Mouse (Mus musculus): Measurements from ENCODE around the gene Ubr7. TPM values are rescaled to one million over a fixed set of nuclear protein-coding genes. Genes with fewer than 3 reads are reported as not detected.

Ubr7 gene
- total RNA-seq, 4 experiments from 2014 or later = 30.1 to 31.7 (median 31.3) TPM

DNA sequence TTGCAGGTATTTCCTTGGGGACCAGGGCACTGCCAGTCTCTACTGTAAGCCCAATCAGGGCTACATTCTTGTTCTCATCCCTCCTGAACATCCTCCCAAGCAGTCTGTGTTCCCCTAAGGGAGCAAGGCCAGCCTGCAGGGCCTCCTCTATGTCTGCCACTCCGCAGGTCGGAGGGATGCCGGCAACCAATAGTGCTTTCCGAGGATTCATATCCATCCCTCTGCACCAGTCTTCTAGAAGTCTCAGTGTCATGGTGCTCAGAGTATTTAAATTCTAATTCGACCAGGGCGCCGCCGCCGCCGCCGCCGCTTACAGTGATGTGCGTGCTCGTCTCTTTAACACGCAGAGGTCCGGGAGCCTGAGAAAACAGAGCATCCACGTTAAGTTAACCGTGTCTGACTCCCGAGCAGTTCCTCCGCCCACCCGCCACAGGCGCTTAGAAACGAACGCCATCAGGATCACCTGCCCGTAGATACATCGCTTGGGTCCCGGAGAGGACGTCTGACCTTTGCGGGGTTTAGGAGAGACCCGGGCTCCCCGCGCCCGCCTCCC is 14.7 kb upstream of the Ubr7 start:
- DNase-seq (ENCODE audit: low spot score in 2 of 2) = no peak

DNA sequence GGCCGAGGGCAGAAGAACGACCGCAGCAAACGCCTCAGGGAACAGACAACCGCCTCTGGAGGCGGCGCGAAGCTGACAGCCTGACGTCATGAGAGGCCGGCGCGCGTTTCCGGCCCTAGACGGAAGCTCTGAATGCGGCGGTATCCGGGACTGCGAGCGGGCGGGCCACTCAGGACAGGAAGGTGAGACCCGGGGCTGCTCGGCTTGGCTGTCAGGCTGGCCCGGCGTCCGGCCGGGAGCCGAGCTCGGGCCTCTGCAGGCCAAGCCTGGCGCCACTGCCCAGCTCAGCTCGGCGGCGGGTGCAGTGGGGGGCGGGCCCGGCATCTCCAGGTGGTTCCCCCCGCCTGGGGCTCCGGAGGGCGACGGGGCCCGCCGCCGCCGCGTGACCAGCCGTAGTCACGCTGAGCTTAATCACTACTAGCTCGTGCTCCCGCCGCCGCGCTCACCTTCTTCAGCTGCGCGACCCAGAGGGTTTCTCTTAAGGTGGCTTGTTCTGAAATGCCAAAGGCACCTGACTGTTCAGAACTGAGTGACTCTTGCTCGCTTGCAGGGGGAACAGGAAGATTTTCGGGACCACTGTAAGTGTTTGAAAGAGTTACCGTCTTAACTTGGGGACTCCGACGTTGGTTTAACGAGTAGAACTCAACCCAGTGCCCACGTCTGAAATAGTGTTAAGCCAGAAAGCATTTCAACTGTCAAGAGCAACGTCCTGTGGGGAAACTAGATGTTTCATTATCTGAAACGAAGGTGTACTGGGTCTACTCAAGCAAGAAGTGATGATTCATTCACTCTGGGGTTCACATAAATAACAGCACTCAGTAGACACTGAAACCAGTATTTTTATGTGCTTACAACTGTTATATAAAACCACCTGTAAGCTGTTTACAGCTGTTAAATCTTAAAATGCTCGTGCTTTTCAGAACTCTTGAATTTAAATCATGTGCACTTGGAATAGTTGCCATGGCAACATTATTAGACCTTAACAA is 13.9 kb upstream of the Ubr7 start, which contains the start of the genes Moap1 and Tmem251:
Gene Moap1 (minus strand): TSS at position 73 of the 986 bp plus-strand sequence.
Gene Tmem251 (plus strand): TSS at position 174 of the 986 bp plus-strand sequence.
- DNase-seq (ENCODE audit: low spot score in 2 of 2) = peak; percentile 77 to 85

DNA sequence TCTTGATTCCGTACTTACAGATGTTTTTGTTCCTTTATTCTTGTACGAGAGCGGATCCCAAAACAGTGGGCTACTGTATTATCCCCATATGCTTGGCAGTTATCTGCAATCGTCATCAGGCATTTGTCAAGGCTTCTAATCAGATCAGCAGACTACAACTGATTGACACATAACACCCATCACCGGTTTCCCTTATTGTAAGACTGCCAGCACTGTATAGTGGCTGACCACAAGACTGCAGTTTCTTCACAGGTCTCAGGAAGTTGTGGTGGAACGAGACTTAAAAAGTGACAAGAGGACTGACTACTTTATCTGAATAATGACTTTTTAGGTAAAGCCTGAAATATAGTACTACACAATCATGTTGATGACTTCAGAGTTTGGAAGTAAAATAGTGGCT is 12.9 kb upstream of the Ubr7 start:
- DNase-seq (ENCODE audit: low spot score in 2 of 2) = no peak

DNA sequence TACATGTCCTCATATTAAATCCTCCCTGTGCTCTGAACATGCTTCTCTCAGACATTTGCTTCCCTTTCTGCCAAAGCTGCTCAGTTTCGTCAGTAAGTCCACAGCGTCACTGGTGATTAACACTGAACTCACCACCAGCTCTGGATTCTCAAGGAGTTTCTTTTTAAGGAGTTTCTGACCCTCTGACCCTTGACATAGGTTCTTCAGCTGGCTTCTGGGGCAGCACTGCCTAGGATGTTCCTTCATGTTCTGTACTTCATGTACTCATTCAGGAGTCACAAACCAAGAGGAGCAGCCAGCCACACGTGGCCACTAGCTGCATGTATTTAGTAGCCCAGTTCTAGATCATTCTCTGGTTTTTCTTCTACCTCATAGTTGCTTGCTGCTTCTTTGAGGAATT is 9.5 kb upstream of the Ubr7 start:
- DNase-seq (ENCODE audit: low spot score in 2 of 2) = no peak

DNA sequence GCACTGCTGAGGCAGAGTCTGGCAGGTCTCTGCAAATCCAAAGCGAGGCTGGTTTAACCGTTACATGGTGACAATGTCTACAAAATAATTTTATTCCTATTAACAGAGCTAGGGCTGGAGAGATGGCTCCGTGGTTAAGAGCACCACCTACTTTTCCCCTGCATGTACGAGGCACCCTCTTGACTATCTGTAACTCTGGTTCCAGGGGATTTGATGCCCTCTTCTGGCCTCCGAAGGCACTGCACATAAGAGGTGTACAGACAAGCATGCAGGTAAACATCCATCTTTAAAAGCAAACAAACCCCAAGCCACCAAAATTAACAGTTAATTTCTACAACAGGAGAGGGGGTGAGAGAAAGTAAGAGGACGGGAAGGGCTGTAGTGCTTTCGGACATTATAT is 1.5 kb upstream of the Ubr7 start:
- no peak for DNase-seq (ENCODE audit: low spot score in 2 of 2)

DNA sequence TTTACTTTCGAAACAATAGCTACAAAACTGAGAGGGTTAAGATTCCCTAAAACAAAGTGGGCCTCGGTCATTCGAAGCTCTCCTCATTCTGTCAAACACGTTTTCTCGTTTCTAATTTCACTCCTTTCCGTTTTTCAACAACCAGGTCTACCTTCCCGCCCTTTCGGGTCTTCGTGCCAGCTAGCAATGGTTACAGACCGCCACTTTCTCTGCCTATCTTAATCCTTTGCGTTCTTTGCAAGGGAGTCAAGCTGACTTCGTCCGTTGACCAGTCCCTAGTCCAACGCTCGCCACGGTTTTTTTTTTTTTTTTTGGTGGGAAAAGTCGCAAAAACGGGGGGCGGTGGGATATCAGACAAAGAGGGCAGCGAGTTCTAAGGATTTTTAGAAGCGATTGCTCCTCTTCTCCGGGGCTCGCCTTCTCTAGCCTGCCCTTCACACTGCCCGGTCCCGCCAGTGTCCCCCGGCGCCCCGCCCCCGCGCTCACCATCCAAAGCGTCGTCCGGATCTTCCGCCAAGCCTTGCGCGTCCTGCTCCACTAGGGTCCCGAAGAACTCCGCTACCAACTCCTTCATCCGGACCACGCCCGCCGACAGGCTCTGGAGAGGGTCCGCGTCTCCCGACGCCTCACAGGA is 595 bp upstream of the Ubr7 start:
- DNase-seq (ENCODE audit: low spot score in 2 of 2) = no peak

DNA sequence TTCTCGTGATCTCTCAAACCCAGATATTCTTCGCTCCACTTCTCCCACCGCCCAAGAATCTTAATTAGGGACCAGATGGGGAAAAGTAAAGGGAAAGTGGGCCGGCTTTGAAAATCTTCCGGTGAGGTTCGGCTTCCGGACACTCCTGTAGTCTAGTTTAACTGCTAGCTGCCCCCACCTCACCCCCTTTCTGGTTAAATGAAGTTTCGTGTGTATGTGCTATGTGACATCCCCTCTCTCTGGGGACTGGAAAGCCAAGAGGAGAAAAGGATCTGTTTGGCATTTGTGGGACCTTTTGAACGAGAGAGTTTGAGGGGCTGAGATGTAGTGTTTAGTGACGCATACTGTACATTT is 613 bp downstream of the Ubr7 start, which contains the start of gene Gm20604:
Gene Gm20604 (minus strand): TSS at position 270 of the 354 bp plus-strand sequence.
- no peak for DNase-seq (ENCODE audit: low spot score in 2 of 2)

DNA sequence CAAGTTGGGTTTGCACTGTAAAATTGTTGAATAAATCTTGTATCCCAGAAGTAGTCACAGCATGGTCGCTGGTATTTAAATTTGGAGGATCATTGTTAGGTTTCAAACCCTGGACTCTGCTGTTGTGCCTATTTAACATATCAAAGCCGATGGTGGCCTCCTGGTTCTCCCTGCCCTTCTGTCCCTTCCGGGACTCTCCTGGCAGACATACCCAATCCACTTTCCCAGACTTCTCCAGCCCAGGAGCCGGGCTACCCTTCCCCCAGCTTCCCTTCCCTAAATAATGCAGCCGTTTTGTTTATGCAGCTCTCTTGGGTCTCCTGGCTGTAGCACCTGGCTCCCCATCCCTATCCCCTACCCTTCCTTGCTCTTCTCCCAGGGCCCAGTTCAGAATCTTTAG is 1.2 kb downstream of the Ubr7 start:
- no peak for DNase-seq (ENCODE audit: low spot score in 2 of 2)

DNA sequence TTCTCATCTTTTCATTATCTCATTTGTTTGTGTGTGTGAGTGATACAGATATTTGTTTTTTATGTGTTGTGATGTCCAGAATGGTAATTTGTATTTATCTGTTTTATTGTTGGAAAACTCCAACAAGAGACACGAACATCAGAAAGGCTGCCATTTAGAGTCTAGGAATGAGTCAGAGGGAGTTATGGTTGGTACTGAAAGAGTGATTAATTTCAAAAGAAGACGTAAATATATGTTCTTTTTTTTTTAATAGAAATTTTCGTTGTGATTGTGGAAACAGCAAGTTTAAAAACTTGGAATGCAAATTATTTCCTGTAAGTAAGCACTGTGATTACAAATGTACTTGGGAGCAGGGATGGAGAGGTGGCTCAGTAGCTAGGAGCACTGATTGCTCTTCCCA is 3.9 kb downstream of the Ubr7 start:
- no peak for DNase-seq (ENCODE audit: low spot score in 2 of 2)

DNA sequence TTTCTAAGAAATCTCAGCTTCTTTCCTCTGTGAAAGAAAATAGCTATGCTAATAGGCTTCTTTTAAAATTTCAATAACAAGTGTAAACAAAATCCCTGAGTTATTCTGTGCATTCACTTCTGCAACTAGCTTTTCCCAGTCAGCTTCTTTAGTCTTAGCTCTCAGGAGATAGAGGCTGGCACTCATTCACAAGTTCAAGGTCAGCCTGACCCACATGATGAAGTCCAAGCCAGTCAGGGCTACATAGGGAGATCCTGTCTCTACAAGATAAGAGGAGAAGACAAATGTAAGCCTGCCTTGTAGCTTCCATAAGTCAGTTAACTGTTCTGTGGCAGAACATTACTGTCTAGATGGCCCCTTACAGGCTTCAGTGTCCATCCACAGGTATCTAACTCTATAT is 5.9 kb downstream of the Ubr7 start:
- no peak for DNase-seq (ENCODE audit: low spot score in 2 of 2)

DNA sequence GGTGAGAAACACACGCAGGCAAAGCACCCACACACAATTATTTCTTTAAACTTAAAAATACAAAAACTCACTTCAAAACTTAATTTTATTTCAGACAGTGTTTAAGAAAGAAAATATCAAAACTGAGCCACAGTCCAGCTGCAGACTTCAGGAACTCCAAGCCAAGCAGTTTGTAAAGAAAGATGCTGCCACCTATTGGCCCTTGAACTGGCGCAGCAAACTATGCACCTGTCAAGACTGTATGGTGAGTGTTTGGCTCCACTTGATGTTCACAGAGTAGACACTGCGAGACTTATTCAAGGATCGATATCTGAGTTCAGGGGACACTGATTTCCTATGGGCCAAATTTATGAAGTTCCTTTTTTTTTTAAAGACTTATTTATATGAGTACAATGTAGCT is 11.2 kb downstream of the Ubr7 start:
- DNase-seq (ENCODE audit: low spot score in 2 of 2) = no peak

DNA sequence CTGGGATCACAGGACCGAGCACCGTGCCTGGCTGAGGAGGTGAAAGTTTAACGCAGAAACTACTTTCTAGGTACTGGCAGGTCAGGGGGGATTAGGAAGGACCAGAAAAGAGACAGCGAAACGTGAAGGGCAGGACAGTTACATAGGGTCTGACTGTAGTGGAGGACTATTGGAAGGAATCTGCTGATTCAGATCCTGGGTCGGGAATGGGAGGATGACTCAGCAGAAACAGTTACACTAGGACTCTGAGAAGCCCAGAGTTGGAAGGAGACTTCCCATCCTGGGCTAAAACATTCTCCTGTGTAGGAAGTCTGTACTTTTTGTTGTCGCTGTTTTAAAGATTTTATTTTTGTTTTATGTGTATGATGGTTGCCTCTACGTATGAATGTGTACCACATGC is 13.8 kb downstream of the Ubr7 start:
- DNase-seq (ENCODE audit: low spot score in 2 of 2) = no peak

DNA sequence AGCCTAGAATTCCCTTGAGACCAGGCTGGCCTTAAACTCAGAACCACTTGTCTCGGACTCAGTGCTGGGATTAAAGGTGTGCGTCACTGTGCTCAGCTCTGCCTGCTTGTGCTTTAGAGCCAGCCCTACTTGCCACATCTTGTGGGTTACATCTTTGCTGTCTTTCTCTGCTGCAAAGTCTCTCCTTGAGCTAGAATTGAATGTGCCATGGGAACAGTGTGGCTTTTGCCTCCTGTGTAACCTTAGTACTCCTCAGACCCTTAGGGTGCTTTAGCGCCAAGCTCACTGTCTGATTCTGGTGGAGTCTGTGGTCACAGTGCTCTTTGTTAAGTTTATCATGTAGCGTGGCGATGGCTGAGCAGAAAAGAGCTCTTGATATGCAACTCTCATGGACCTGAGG is 14.9 kb downstream of the Ubr7 start:
- no peak for DNase-seq (ENCODE audit: low spot score in 2 of 2)

DNA sequence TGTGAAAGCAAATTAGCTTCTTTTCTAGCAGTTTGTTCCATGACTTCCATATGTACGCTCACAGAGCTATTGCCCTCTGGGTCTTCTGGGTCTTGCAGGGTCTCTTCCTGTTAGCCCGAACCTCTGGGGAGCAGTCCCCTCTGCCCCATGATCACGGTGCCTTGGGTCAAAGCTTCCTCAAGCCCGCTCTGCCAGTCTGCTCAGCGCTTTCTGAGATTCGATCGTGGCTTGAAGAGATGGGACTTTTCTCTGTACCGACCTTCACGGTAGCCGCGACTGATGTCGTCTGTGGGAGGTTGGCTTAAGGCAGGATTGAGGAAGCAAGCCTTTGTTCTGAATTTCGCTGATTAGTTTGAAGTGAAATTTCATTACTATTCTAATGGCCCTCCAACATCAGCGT is 18.3 kb downstream of the Ubr7 start:
- DNase-seq (ENCODE audit: low spot score in 2 of 2) = no peak

DNA sequence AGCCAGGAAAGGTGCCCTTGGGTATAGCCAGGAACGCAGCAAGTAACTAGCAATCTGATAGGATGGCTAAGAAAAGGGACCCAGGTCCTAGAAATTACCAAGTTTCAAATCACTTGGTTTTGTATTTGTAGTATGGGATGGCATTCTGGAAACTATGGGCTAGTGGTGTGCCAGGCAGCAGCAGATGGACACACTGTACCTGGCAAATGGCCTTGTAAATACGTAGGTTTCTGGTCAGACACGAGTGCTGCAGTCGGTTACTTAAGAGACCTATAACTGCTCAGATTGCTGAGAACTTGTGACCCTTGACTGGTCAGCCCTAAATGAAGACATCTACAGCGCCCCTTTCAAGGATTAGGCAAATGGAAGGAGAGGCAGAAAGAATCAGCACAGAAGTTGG is 20.4 kb downstream of the Ubr7 start:
- no peak for DNase-seq (ENCODE audit: low spot score in 2 of 2)

DNA sequence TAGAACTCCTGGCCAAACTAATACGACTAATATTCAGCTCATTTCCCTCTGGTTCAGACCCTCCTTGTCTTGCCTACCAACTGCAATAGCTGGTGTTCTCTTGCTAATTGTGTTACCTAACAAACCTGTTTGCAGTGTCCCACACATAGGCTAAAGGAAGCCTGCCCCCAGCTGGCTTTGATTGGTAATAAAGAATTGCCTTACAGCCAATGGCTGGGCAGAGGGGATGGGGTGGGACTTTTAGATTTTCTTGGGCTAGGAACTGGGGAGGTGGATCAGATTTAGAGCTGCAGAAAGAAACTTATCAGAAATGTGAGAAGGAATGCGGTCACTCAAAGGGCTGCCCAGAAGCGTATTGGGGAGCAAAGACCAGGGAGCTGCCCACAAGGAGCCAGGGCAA is 21.7 kb downstream of the Ubr7 start:
- DNase-seq (ENCODE audit: low spot score in 2 of 2) = no peak

DNA sequence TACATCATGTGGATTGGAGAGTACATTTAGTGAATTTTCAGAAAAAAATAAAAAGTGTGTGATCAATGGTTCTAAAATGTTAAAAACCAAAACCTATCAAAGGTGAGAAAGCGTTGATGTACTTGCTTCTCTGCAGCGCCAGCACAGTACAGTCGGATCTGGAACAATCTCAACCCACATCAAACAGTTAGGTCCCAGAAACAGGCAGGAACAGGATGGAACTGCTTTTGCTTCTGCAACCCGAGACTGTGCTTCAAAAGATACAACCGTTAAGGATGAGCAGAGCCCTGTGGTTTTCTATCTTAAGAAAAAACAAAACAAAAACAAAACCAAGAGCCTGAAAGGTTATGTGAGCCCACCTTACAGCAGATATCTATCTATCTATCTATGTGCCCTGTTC is 25.1 kb downstream of the Ubr7 start:
- no peak for DNase-seq (ENCODE audit: low spot score in 2 of 2)

DNA sequence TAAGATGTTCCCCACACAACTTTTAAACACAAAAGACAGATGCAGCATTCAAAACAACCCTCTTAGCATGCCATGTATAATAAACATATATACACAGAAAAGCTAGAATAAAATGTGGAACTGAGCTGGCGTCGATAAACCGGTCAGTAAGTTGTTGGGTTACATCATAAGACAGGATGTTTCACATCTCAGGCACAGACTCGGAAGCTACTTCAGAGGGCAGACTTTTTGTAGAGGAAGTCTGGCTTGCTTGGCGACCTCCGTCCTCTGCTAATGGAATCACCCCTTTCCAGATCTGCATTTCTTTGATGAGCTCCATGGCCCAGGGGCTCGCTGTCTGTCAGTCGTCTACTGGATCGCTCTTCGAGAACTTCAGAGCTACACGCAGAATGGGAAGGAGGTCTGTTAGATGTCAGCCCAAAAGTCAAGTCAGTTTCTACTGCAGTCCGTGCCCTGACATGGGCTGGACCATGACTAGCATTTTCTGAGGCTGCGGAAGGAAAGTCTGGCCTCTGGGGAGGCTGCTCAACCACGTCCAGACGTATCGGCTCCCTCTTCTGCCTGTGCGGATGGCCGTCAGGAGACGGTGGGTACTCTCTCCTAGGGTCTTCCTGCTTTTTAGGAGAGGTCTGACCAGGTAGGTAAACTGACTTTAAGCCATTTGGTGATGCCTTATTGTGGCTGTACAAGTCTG is 27.3 kb downstream of the Ubr7 start:
- no peak for DNase-seq (ENCODE audit: low spot score in 2 of 2)

DNA sequence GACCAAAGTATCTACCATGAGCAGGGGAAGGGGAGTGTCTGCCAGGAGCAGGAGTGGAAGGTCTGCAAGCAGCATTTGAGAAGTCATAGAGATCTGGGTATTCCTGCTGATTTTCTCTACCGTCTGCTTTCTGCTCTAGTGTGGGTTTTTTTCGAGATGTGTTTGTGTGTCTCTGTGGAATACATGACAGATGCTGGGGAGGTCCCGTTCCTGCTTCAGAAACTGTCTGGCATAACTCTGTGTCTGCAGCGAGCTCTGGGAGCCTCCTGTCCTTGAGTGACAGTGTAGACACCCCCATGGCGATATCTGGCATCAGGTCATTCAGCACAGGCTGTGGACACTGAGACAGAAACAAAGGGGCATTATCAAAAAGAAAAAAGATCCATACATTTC is 27.8 kb downstream of the Ubr7 start:
- no peak for DNase-seq (ENCODE audit: low spot score in 2 of 2)

DNA sequence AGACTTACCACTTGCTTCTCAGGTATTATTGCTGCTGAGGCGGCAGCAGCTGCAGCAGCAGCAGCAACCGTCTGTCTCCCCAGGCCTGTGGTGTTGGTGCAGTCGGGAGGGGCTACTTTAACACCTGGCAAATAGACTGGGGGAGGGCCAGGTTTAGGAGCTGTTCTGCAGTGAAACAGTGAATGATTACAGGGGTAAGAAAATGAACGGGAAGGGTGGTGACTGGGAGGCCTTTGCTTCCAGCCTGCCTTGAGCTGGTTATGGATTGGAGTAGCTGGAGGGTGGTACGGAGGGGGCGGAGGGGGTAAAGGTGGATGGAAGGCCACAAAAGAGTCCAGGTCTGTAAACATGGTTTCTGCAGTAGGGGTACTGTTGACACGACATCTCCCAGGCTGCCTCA is 30.2 kb downstream of the Ubr7 start:
- DNase-seq (ENCODE audit: low spot score in 2 of 2) = no peak

DNA sequence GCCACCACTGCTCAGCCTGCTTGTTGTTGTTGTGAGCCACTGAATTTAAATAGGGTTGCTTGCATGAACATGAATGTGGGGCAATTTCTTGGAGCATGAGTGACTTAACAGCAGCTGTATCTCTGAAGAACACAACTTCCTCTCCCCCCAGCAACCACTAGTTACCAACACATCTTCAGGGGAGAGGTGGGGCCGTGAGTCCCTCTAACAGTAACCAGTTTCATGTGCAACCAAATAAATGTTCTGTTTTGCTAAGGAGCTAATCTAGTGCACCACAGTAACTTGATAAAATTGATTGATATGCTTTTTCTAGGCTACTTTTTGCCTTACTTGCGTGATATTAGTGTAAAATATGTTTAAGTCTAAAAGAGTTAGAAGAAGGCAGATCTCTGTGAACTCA is 41.8 kb downstream of the Ubr7 start:
- no peak for DNase-seq (ENCODE audit: low spot score in 2 of 2)

DNA sequence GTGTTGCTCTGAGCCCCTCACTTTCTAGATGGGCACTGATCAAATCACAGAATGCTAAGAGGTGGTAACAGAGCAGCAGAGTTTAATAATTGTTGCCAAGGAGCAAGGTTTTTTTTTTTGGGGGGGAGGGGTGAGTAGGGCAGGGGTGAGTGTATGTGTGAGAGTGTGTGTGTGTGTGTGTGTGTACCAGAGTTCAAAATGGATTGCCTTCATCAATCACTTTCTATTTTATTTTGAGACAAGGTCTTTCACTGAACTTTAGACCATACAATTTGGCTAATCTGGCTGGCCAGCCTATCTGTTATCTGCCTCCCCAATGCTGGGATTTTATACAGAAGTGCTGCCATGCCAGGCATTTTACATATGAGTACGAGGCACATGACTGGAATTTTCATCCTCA is 57.1 kb downstream of the Ubr7 start:
- no peak for DNase-seq (ENCODE audit: low spot score in 2 of 2)
